Mouse (Mus musculus) embryo, embryonic 11 days (tissue): ENCODE measurements around the gene Gm28305.

Experiments
- DNase-seq: peaks from one replicate; pipeline ENCODE4 v3.0.0-alpha.2; 2015

The Gm28305 gene

DNA sequence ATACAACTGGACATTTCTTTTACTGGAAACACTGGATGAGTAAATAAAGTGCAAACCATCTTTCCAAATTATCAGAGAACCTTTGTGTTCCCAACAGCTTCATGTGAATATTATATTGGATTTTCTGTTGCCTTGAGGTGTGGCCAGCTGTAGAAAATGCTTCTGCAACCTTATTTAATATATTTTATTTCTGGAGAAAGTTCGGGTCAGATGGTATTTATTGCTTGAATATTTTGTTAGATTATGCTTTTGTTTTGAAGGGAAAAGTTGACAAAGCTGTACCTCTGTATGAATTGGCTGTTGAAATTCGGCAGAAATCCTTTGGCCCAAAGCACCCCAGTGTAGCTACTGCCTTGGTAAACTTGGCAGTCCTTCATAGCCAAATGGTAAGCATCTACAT, at the start of gene Gm28305:
TSS of gene Gm28305 (plus strand) at position 301 of the 400 bp plus-strand sequence.
- DNase-seq: no peak

DNA sequence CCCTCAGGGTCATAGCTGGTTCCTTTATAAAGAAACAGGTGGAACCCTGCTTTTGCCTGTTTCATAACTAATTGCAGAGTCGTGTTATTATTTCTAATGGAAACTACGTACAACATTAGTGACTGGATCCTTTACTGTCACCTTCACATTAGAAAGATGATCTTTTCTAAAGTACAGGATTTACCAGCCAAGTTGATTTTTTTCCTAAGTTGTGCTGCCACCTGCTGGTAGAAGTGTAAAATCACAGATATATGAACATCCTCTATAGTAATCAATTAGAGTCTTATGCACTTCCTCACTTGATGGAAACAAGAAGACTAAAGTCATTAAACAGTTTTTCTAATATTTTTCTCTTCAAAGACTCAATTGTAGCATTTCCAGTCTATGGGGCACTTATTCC, 44.0 kb upstream of the Gm28305 start:
- DNase-seq: peak; percentile 79

GRCm38 (mm10) chr9:104000601-104001000, 39.9 kb upstream of the Gm28305 start:
- DNase-seq: no peak

GRCm38 (mm10) chr9:104001921-104002859, 38.3 kb upstream of the Gm28305 start, which contains the start of gene Nphp3:
TSS of gene Nphp3 (plus strand) at chr9:104002544.
- DNase-seq: peak; percentile 99

GRCm38 (mm10) chr9:104002913-104003330, 37.5 kb upstream of the Gm28305 start:
- peak; percentile 92 for DNase-seq

DNA sequence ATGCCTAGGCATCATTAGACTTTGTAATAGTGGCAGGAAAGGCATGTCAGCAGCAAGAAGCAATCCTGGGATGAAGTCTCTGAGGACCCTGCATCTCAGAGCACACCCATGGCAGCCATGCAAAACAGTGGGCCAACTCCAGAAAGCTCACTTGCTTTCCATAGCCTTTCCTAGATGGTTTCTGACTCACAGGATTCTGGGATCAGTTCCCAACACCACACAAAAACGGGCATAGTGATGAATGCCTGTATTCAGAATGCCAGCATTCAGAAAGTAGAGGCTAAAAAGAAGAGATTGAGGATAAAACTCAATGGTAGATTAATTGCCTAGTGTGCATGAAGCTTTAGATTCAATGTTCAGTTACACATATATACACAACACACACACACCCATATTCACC, 25.9 kb upstream of the Gm28305 start:
- DNase-seq: no peak

GRCm38 (mm10) chr9:104021026-104021425, 19.4 kb upstream of the Gm28305 start:
- no peak for DNase-seq

DNA sequence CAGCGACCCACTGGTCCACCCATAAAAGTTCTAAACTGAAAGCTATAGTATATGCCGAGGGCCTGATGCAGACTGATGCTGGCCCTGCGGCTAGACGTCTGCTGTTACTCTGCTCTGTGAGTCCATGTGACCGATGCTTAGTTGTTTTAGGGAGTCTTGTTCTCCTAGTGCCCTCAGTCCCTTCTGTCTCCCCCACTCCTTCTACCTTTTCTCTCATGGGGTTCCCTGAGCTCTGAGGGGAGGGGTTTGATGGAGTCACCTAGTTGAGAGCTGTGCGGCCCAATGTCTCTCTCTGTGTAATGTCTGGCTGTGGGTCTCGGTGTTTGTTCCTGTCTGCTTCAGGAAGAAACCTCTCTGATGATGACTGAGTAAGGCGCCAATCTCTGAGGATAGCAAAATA, 13.3 kb upstream of the Gm28305 start:
- no peak for DNase-seq

- DNase-seq: no peak
Observed at GRCm38 (mm10) chr9:104029861-104030260, 10.6 kb upstream of the Gm28305 start.

GRCm38 (mm10) chr9:104034231-104034630, 6.2 kb upstream of the Gm28305 start:
- DNase-seq: no peak

DNA sequence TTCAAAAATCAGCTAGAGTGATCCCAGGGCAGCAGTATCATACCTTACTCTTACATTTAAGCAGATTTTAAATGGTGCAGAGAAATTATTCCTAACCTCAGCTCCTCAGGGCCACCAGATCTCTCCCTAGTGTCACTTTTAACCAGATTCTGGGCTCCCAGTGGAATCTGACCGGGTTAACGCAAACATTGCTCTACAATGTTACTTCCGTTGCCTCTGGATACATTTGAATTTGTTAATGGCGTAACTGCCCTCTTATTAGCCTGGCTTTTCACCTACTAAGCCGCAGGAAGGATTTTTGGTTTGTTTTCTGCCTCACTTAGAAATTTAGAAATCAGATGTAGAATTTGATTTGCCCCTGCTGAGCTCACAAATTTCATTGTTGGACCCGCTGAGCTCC, 5.7 kb upstream of the Gm28305 start:
- no peak for DNase-seq

DNA sequence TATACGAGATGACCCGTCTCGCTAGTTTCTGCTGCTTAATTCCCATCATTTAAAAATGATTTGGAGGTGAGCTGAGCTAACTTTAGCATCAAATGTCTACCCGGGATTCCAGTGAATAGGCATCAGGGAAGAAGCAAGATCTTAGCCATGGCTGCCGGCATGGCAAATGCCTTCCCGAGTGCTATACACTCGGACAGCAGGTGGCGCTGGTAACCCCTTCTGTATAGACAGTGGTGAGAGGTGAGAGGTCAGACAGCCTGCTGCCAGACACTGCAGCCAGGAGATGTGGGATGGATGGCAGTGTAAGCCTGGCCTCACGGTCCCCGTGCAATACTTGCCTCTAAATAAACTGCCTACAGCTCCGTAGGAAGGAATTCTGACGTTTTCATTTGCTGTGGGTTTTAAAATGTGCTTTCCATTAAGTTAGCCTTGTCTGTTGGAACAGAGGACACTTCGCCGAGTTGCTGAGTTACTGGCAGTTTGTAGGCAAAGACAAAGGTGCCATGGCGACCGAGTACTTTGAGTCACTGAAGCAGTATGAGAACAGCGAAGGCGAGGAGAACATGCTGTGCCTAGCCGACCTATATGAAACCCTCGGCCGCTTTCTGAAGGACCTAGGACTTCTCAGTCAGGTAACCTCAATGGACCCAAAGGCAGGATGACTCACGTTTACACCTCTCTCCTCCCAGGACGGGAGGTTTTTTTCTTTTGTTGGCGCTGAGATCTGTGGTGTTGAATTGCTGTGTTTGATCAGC, 5.0 kb upstream of the Gm28305 start:
- peak; percentile 90 for DNase-seq

- no peak for DNase-seq
Observed at GRCm38 (mm10) chr9:104038266-104038665, 2.2 kb upstream of the Gm28305 start.

DNA sequence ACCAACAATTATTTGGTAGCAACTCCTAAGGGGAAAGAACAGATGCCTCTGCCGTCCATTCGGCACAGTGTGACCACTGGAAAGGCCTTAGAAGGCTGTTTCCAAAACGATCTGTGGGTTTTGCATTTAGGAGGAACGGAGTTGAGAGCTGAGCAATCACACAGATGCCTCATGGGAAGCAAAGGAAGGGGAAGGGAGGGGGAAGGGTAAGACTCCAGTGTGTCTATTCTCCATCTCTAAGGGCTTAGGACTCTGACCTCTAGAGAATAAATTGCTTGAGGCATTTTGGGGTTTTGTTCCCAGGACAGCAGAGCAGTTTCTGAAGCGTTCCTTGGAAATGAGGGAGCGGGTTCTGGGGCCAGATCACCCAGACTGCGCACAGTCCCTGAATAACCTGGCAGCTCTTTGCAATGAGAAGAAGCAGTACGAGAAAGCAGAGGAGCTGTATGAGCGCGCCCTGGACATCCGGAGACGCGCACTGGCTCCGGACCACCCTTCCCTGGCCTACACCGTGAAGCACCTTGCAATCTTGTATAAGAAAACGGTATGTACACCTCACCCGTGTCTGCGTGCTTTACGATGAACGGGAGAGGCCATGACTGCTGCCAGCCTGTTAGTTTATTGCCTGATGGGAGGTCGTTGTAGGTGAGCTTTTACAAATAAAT, 1.3 kb upstream of the Gm28305 start:
- DNase-seq: no peak

GRCm38 (mm10) chr9:104039742-104040141, 720 bp upstream of the Gm28305 start:
- no peak for DNase-seq

GRCm38 (mm10) chr9:104043676-104044075, 3.2 kb downstream of the Gm28305 start:
- DNase-seq: no peak

- no peak for DNase-seq
Observed at GRCm38 (mm10) chr9:104051028-104051427, 10.6 kb downstream of the Gm28305 start.

- peak; percentile 88 for DNase-seq
Observed at GRCm38 (mm10) chr9:104062430-104063243, 22.2 kb downstream of the Gm28305 start, which contains the start of gene Uba5. TSS of gene Uba5 (minus strand) at chr9:104063134.

DNA sequence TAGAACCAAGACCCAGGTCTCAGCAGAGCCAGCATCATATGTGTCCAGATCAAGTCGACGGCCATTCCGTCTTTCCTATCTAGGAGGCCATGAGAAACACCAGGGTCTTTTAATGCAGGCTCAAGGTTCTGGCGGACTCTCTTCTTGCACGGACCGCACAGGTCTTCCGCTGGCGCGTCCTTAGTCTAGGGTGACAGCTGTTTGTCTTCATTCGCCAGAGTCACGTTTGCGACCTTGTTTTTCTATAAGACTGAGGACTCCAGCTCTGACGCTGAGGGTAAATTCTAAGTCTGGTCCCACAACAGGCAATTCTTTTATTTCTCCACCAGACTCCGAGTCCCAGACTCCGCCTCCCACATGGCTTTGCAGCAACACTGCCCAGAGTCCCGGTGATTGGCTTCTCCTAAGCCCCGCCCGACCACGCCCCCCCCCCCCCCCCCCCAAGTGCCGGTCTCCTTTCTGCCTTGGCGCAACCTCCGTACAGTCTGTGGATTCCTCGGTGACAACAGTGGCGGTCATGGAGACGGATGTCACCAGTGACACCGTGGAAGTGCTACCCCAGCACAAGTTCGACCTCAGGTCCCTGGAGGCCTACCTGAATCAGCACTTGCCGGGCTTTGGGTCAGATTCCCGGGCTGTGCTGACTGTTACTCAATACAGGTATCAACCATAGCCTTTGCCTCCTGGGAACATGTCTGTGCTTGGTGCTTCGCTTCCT, 22.9 kb downstream of the Gm28305 start, which contains the start of gene Acad11:
TSS of gene Acad11 (plus strand) at position 134 of the 718 bp plus-strand sequence.
- peak; percentile 92 for DNase-seq

- DNase-seq: no peak
Observed at GRCm38 (mm10) chr9:104064571-104064970, 24.1 kb downstream of the Gm28305 start.

DNA sequence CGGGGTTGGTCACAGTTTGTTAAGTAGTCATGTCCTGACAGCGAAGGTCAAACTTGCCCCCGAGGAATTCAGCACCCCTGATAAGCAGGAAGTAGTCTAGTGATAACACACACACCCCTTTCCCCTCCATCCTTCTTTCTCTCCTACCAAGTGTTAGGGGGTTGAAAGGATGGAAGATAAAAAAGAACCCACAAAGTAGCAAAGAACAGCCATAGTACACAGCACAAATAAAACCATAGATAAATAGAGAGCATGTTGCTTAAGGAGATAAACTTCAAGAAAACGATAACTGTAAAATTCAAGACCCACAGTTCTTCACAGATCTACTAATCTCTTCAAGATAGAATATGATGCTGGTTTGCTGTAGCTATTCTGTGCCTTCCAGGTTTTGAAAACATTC, 29.8 kb downstream of the Gm28305 start:
- DNase-seq: no peak
